Mouse (Mus musculus): ENCODE results near the gene Fuz.
"Not testable (repeated sequence)": the region's sequence is repeated elsewhere in the genome, so short reads cannot be mapped to it uniquely, and the experiment has no call there.

The Fuz gene

DNA sequence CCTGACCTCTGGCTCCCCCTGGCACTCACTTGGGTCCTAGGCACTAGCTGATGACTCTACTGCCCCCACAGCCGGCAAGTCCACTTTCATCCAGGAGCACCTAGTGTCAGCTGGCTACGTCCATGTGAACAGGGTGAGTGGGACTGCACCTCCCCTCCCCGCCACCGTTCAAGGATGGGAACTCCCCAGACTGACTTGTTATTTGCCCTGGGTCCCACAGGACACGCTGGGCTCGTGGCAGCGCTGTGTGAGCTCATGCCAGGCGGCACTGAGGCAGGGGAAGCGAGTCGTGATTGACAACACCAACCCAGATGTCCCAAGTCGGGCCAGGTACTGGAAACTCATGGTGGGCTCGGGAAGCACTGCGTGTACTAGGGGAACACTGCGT lies 34.5 kb upstream of the Fuz start:
- no peak for DNase-seq

- DNase-seq = no peak
These were observed 33.4 kb upstream of the Fuz start for GRCm38 (mm10) chr7:44862434-44862833.

GRCm38 (mm10) chr7:44863210-44863609 lies 32.7 kb upstream of the Fuz start:
- no peak for DNase-seq

- DNase-seq = no peak
These were observed 31.8 kb upstream of the Fuz start for GRCm38 (mm10) chr7:44863982-44864494.

- DNase-seq = peak in 1 of 2 experiments; percentile 32
These were observed 31.0 kb upstream of the Fuz start for GRCm38 (mm10) chr7:44864595-44865542.

DNA sequence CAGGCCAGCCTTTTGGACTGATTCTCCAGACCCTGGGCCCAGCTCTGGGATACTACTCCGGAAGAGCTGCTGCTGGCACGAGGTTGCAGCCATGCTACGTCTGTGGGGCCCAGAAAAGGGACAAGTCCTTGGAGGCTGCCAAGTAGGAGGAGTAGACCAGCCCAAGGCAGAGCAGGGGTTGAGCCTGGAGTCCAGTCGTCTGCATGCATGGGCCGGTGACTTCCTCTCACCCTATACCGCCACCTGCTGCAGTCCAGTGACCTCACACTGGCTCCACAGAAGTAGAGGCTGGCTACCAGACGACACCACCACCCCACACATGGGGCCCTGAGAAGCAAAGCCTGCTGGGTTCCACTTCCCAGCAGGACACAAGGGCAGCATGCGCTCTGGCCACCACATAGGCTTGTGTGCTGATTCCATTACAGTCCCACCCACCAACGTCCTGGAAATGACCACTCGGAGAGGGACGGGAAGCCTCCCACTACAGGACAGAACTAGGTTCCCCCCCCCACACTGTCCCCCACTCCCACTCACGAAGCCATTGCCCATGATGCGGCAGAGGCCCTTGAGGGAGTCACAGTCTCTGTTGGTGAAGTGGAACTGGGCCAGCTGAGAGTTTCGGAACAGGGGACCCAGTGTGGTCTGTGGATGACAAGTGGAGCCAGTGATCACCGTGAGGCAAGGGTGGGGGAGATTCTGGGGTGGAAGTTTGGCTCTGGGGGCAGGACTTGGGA lies 29.4 kb upstream of the Fuz start:
- peak in 1 of 2 experiments; percentile 53 for DNase-seq

GRCm38 (mm10) chr7:44867010-44867702 lies 28.7 kb upstream of the Fuz start:
- no peak for DNase-seq

DNA sequence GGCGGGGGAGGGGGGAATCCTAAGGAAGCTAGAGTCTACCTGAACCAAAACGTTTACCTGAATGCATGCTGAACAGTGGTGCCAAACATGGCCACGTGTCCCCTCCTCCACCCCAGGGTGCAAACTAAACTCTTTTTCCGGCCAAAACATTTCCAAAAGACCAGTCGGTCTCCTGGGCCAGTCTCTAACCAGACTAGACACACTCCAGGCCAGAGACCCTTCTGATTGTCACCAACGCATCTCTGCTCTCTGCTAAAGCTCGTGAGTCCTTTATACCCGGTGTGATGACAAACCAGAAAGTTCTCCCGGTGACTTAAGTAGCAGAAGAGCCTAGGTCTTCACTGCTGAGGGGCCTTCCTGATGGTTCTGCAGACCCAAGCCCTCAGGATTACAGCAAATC lies 28.1 kb upstream of the Fuz start:
- DNase-seq = no peak

- DNase-seq = peak in 1 of 2 experiments; percentile 32
These were observed 27.4 kb upstream of the Fuz start for GRCm38 (mm10) chr7:44868465-44868864.

DNA sequence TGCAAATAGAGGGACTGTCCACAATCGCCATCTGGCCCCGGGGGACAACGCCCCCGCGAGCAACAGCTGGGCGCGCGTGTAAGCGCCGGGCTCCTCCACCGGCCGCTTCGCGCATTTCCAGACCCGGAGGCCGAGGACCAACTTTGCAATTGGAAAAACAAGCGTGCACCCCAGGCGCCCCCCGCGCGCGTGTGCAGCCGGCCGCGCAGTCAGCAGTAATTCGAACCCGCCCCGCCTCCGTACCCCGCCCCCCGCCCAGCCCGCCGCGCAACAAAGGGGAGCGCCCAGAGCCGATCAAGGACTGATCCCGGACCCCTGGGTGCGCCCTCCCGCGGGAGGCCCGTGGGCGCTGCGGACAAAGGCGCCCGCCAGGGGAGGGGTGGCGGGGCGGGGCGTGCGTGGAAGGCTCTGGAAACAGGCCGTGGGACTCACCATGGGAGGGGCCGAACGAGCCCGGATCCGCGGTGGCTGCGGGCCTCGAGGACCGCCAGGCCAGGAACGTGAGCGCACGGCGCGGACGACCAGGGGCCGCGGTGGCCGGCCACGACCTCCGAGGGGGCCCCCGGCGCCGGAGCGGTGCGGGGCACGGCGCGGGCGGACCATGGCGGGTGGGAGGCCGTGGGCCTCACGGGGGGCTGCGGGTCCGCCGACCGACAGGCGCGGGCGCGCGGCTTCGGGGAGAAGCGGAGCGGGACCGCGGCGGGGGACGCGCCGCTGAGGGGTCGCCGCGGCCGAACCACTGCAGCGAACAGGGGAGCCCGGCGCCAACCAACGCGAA lies 26.8 kb upstream of the Fuz start:
- DNase-seq = peak; percentile 63 to 73

DNA sequence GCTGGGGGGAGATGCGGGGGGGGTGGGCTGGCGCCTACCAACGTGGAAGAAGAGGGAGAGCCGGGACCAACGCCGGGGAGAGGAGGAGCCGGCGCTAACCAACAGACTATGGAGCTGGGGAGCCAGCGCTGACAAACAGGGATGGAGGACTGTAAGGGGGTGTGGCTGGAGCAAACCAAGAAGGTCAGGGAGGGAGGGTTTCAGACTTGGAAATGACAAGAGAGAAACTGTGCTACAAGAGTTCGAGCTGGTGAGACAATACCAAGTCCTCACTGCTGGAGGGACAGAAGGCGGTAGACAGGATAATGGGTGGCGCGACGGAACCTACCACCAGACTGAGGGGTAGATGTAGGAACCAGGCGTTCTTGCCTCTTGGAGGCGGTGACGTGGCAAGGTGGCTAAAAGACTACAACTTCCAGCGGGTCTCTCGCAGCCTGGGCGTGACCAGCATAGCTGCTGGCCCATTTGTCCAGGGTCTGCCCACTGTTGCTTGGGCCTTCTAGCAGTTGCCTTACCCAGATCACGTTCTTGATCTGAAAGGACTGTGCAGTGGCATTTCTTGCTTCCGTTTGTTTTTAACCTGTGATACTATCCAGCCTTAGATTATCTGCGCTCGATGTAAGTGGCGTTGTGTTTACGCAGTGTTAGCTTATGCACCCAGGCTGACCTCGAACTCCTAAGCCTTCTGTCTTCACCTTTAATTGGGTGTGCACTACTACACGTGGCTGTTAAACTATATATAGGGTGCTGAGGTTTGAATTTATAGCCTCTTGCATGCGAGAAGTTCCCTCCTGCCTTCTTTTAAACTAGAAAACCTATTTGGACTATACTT lies 26.0 kb upstream of the Fuz start, which contains the start of gene Ptov1:
Ptov1 (minus strand) TSS at position 92 of the 832 bp plus-strand sequence.
- peak; percentile 90 to 97 for DNase-seq

- no peak for DNase-seq
These were observed 25.3 kb upstream of the Fuz start for GRCm38 (mm10) chr7:44870614-44871013.

DNA sequence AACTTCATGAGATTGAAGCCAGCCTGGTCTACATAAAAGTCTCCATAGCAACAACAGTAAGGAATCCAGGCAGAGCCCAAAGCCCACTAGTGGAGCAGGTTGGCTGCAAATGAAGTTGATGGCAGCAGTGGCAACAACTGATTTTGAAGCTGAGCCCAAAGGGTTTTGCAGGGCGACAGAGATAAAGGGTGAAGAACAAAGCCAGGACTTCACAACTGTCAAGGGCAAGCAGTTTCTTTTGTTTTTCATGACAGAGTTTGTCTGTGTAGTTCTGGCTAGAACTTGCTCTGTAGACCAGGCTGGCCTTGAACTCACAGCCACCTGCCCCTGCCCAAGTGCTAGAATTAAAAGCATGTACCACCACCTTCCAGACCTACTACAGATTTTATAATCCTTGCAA lies 24.7 kb upstream of the Fuz start:
- DNase-seq = no peak

- DNase-seq = not testable (repeated sequence)
These were observed 24.1 kb upstream of the Fuz start for GRCm38 (mm10) chr7:44871774-44872173.

- no peak for DNase-seq
These were observed 18.0 kb upstream of the Fuz start for GRCm38 (mm10) chr7:44877833-44878232.

- no peak for DNase-seq
These were observed 12.8 kb upstream of the Fuz start for GRCm38 (mm10) chr7:44883036-44883435.

GRCm38 (mm10) chr7:44884637-44885036 lies 11.2 kb upstream of the Fuz start:
- DNase-seq = no peak

- no peak for DNase-seq
These were observed 8.9 kb upstream of the Fuz start for GRCm38 (mm10) chr7:44886964-44887363.

GRCm38 (mm10) chr7:44888256-44889105 lies 7.4 kb upstream of the Fuz start:
- DNase-seq = no peak

DNA sequence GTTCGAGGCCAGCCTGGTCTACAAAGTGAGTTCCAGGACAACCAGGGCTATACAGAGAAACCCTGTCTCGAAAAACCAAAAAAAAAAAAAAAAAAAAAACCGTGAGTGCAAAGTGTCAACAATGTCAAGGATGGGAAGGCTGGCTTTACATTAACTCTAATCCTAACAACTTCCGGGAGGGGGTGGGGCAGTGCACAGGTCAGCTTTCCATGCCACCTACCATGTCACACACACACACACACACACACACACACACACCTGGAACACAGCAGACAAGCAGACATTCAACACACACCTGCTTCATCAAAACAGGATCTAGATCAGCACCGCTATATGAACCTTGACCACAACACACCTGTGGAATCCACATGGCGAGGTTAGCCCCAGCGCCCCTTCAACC lies 5.7 kb upstream of the Fuz start:
- DNase-seq = no peak

All from cerebellum, adult 18-20 months (tissue).